Mouse (Mus musculus): ENCODE measurements around the gene Fos. TPM values are rescaled to one million over a fixed set of nuclear protein-coding genes. Genes with fewer than 3 reads are reported as not detected.

The Fos gene
- polyA plus RNA-seq (2015; fragmentation: Nextera tagmentation; extraction: Ambion mirVana) = 4.9 and 5.3 TPM in 2 replicates

DNA sequence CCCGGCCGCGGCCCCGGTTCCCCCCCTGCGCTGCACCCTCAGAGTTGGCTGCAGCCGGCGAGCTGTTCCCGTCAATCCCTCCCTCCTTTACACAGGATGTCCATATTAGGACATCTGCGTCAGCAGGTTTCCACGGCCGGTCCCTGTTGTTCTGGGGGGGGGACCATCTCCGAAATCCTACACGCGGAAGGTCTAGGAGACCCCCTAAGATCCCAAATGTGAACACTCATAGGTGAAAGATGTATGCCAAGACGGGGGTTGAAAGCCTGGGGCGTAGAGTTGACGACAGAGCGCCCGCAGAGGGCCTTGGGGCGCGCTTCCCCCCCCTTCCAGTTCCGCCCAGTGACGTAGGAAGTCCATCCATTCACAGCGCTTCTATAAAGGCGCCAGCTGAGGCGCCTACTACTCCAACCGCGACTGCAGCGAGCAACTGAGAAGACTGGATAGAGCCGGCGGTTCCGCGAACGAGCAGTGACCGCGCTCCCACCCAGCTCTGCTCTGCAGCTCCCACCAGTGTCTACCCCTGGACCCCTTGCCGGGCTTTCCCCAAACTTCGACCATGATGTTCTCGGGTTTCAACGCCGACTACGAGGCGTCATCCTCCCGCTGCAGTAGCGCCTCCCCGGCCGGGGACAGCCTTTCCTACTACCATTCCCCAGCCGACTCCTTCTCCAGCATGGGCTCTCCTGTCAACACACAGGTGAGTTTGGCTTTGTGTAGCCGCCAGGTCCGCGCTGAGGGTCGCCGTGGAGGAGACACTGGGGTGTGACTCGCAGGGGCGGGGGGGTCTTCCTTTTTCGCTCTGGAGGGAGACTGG, at the start of gene Fos:
Gene Fos, plus strand, starts transcription at position 410 of the 817 bp plus-strand sequence.
- Histone ChIP-seq H3K9ac (peak within 1 kb of the TSS; percentile 52), H3K9me3 (no peaks in the 10 kb centered on the region), H3K4me1 (replicated peaks) (peaks cover 32% of the 10 kb centered on the region), H3K4me2 (replicated peaks) (peak within 1 kb of the TSS; percentile 99), H3K4me3 (replicated peaks) (peak within 1 kb of the TSS; percentile 58), H3K27ac (peak within 1 kb of the TSS; percentile 81), H3K27me3 (replicated peaks) (peaks cover 9% of the 10 kb centered on the region), H3K36me3 (no peaks in the 10 kb centered on the region)
- whole genome bisulfite sequencing = under 1% methylated on average over 56 of the region's 56 CpGs
- ATAC-seq = peak; percentile 93

DNA sequence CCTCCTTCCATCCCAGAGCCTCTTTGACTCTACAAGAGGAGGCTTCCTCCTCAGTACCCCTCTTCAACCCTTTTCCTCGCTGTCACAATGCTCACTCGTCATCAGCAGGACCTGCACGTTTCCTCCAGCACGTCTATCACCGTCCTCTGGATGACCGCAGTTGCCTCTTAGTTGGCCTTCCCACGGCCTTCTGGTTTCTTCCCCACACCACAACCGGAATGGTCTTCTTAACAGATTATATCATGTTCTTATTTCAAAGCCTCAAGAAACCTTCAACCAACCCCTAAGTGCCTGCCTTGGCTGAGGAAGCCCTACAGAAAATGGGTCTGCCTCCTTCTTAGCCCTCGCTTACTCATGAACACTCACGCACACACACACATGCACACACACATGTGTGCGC, 48.0 kb upstream of the Fos start:
- H3K36me3 ChIP-seq = no peaks in the 10 kb centered on the region
- ATAC-seq = no peak
- no peak overlapping the region for H3K9ac ChIP-seq
- 79% methylated on average over 11 of the region's 11 CpGs for WGBS
- H3K27ac ChIP-seq = no peak overlapping the region
- no peak overlapping the region for H3K4me3 ChIP-seq (replicated peaks)
- no peaks in the 10 kb centered on the region for H3K27me3 ChIP-seq (replicated peaks)
- H3K9me3 ChIP-seq = no peaks in the 10 kb centered on the region
- peaks cover 18% of the 10 kb centered on the region for H3K4me1 ChIP-seq (replicated peaks)
- H3K4me2 ChIP-seq (replicated peaks) = no peak overlapping the region

DNA sequence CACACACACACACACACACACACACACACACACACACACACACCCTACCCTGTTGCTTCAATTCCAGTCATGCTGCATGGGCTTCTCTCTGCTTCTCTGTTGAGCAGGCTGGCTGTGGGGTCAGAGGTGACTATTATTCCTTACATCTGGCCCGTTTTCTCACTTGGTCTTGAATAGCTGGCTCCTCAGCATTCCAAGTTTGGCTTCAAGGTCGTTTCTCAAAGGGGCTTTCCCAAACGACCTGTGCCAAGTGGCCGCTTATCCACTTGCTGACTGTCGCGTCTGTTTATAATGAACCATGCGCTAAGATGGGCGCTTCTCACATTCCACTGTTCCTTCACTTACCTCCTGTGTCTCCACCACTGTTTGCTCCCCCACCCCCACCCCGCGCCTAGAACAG, 47.6 kb upstream of the Fos start:
- H3K4me3 ChIP-seq (replicated peaks) = no peak overlapping the region
- H3K4me2 ChIP-seq (replicated peaks) = no peak overlapping the region
- no peaks in the 10 kb centered on the region for H3K9me3 ChIP-seq
- H3K9ac ChIP-seq = no peak overlapping the region
- peaks cover 18% of the 10 kb centered on the region for H3K4me1 ChIP-seq (replicated peaks)
- H3K27me3 ChIP-seq (replicated peaks) = no peaks in the 10 kb centered on the region
- no peaks in the 10 kb centered on the region for H3K36me3 ChIP-seq
- no peak overlapping the region for H3K27ac ChIP-seq
- no peak for ATAC-seq
- 34% methylated on average over 10 of the region's 10 CpGs for WGBS

DNA sequence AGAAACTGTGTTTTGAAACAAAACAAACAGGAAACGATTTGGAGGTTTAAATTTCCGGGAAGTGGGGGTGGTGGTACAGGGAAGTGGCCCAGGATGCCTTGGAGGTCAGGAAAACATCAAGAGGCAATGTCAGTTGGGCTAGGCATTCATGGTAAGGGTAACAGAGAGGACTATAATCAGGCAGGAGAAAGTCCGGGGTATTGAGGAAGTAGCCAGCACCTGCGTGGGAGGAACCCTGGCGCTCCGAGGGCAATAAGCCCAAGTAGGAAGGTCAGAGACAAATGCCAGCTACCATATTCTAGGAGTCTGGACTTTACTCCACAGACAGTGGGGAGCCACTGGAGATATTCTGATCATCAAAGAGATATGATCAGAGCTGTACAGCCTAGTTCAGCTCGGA, 45.9 kb upstream of the Fos start:
- ATAC-seq = peak; percentile 42; the same call in 1 of the 2 replicates
- Histone ChIP-seq H3K9me3 (no peaks in the 10 kb centered on the region), H3K27ac (no peak overlapping the region), H3K36me3 (no peaks in the 10 kb centered on the region), H3K27me3 (replicated peaks) (no peaks in the 10 kb centered on the region), H3K4me3 (replicated peaks) (no peak overlapping the region), H3K9ac (no peak overlapping the region), H3K4me1 (replicated peaks) (peaks cover 18% of the 10 kb centered on the region), H3K4me2 (replicated peaks) (no peak overlapping the region)
- WGBS = 69% methylated on average over 7 of the region's 7 CpGs

DNA sequence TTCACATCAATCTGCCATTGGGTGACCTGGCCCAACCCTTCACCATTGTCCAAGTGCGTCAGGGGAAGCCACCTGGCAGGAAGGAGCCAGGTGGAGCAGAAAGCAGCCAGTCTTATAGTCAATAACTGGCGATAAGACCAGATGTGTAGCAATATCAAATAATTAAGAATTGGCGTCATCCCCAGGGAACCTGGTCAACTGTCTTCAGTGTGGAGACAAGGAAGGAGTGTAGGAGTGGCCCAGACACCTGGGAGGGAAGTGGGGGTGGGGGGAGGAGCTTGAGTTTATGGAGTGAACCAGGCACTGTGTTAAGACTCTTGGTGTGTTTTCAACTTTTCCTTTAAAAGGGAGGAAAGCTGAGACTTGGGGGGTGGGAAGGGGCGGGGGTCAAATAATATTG, 43.7 kb upstream of the Fos start:
- Histone ChIP-seq H3K9ac (no peak overlapping the region), H3K27me3 (replicated peaks) (no peaks in the 10 kb centered on the region), H3K27ac (no peak overlapping the region), H3K4me3 (replicated peaks) (no peak overlapping the region), H3K4me1 (replicated peaks) (peaks cover 18% of the 10 kb centered on the region), H3K36me3 (no peaks in the 10 kb centered on the region), H3K9me3 (no peaks in the 10 kb centered on the region), H3K4me2 (replicated peaks) (no peak overlapping the region)
- 64% methylated on average over 4 of the region's 4 CpGs for WGBS
- ATAC-seq = peak; percentile 50

DNA sequence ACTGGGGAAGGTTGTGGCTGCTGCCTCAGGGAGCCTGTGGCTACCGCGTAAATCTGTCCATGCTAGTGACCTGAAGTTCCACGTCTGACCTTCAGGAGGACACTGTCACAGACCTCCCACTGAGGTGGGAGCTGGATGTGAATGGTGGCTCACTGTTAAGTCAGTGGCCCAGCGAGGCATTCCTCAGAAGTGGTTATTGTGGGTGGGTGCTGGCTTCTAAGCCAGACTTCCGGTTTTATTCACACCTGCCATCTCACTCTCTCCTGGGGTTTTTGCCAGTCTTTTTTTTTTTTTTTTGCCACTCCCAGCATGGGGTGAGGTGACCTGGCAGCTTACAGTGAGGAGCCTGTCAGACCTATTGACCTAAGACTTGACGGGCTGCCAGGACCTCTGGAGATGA, 43.3 kb upstream of the Fos start:
- ATAC-seq = 0 out of 2 replicates have a peak, but pooled peaks have one; percentile 28
- Histone ChIP-seq H3K27ac (no peak overlapping the region), H3K9me3 (no peaks in the 10 kb centered on the region), H3K4me3 (replicated peaks) (no peak overlapping the region), H3K36me3 (no peaks in the 10 kb centered on the region), H3K4me1 (replicated peaks) (peaks cover 18% of the 10 kb centered on the region), H3K4me2 (replicated peaks) (no peak overlapping the region), H3K27me3 (replicated peaks) (no peaks in the 10 kb centered on the region), H3K9ac (no peak overlapping the region)
- WGBS = 42% methylated on average over 6 of the region's 6 CpGs

DNA sequence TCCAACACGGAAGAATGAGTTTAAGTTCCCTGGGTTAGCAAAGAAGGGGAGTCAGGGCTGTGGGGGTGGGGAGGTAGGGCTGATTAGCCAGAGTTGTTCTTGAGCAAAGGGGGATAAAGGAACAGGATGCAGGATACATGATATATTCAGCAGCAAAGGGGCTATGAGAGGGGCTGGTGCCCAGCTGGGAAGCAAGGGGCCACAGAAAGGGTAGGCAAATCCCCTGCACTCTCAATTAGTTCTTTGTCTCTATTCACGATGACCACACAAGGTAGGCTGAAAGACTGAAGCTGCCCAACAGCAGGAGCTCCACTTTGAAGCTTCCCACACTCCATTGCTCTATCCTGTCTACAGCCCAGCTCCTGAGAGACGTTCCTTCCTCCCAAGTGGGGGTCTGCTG, 39.8 kb upstream of the Fos start:
- 42% methylated on average over 3 of the region's 3 CpGs for WGBS
- H3K27me3 ChIP-seq (replicated peaks) = no peaks in the 10 kb centered on the region
- no peak overlapping the region for H3K9ac ChIP-seq
- H3K27ac ChIP-seq = no peak overlapping the region
- H3K4me2 ChIP-seq (replicated peaks) = no peak overlapping the region
- H3K36me3 ChIP-seq = no peaks in the 10 kb centered on the region
- no peaks in the 10 kb centered on the region for H3K9me3 ChIP-seq
- peaks cover 11% of the 10 kb centered on the region for H3K4me1 ChIP-seq (replicated peaks)
- H3K4me3 ChIP-seq (replicated peaks) = no peak overlapping the region
- ATAC-seq = no peak

DNA sequence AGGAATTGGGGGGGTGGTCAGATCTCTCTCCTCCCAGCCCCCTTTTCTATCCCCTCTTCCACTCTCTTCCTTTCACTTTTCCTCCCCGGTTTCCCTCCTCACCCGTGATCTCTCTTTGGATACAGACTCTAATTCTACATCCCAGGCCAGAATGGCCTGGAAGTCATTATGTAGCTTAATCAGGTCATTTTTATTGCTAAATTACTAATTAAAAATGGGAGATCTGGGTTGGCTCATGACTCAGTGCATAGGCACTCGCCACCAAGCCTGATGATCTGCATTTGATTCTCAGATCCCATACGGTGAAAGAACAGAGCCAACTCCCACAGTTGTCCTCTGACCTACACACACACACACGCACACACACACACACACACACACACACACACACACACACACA, 39.2 kb upstream of the Fos start:
- no peaks in the 10 kb centered on the region for H3K36me3 ChIP-seq
- no peak for ATAC-seq
- no peak overlapping the region for H3K4me2 ChIP-seq (replicated peaks)
- no peaks in the 10 kb centered on the region for H3K9me3 ChIP-seq
- peaks cover 11% of the 10 kb centered on the region for H3K4me1 ChIP-seq (replicated peaks)
- H3K27ac ChIP-seq = no peak overlapping the region
- no peak overlapping the region for H3K4me3 ChIP-seq (replicated peaks)
- 71% methylated on average over 5 of the region's 5 CpGs for WGBS
- H3K9ac ChIP-seq = no peak overlapping the region
- H3K27me3 ChIP-seq (replicated peaks) = no peaks in the 10 kb centered on the region

DNA sequence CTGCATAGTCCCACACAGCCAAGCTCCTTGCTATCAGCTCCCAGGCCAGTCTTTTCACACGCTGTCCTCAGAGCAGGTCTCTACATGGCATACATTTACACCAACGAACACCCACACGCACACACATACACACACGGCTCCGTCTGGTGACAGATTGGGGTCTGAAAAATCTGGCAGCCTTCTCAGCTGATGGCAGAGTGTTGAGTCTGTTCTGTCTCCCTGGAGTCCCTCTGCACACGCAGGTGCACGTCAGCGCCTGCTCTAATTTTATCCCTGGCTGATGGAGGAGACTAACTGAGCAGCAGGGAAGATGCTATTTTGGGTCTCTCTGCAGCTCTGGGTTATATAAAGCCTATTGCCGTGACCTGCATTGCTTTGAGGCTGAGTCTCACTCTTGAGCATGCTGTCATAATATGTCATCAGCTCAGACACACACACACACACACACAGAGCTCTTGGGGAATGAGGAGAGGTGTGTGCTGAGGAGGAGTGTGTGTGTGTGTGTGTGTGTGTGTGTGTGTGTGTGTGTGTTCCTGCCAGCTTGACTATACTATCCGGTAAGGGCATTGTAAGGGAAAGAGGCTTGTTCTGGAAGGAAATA, 37.6 kb upstream of the Fos start:
- Histone ChIP-seq H3K4me1 (replicated peaks) (peaks cover 4% of the 10 kb centered on the region; the same call in 1 of the 2 replicates), H3K27ac (no peak overlapping the region), H3K9me3 (no peaks in the 10 kb centered on the region), H3K4me2 (replicated peaks) (no peak overlapping the region), H3K27me3 (replicated peaks) (no peaks in the 10 kb centered on the region), H3K36me3 (no peaks in the 10 kb centered on the region), H3K4me3 (replicated peaks) (no peak overlapping the region), H3K9ac (no peak overlapping the region)
- 42% methylated on average over 10 of the region's 10 CpGs for WGBS
- peak; percentile 69 for ATAC-seq

DNA sequence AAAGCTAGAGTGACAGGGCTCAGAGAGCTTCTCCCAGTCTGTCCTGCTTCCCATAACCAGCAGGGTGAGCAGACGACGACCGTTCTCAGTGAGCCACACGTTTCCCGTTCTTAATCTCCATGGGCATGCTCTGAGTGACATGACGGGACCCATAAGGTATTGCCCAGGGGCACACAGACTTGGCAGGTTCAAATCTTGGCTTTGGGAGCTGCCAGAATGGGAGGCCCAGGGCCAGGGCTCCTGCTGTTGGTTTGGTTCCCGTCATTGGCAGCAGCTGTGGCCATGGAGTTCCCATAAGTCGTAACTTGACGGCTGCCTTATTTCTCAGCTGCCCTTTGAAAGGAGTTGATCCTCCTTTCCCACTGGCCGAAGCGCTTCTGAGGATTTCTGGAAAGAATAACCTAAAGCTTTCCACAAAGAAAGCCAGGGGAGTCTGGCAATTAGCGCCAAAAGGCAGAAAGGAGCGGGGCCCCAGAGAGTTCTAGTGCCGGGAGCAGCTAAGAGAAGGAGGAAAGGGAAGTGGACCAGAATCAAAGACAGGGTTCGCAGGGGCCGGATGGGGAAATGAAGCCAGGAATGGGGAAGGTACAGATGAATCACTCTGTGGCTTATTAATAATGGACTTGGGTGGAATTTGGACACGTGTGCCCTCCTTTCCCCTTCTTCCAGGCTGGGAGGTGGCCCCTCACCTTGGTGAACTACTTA, 36.4 kb upstream of the Fos start:
- peaks cover 4% of the 10 kb centered on the region; the same call in 1 of the 2 replicates for H3K4me1 ChIP-seq (replicated peaks)
- no peaks in the 10 kb centered on the region for H3K36me3 ChIP-seq
- no peak overlapping the region for H3K4me3 ChIP-seq (replicated peaks)
- WGBS = 68% methylated on average over 17 of the region's 17 CpGs
- H3K9me3 ChIP-seq = no peaks in the 10 kb centered on the region
- H3K27ac ChIP-seq = peak overlapping the region; percentile 1; the same call in 1 of the 2 replicates
- no peak overlapping the region for H3K4me2 ChIP-seq (replicated peaks)
- H3K27me3 ChIP-seq (replicated peaks) = no peaks in the 10 kb centered on the region
- H3K9ac ChIP-seq = no peak overlapping the region
- no peak for ATAC-seq

DNA sequence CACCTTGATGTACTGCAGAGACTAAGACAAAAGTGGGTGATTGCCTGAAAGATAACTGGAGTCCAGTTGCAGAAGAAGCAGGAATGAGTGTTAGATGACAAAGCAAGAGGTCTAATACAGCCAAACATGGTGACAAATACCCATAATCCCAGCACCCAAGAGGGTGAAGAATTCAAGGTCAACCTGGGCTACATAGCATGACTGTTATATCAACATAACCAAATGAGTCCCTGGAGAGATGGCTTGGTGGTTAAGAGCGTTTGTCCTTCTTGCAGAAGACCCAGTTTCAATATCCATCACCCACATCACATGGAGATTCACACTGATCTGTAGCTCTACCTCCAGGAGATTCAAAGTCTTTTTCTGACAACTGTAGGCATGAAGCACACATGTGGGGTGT, 30.2 kb upstream of the Fos start:
- H3K9me3 ChIP-seq = no peaks in the 10 kb centered on the region
- H3K27ac ChIP-seq = no peak overlapping the region
- H3K4me2 ChIP-seq (replicated peaks) = no peak overlapping the region
- no peaks in the 10 kb centered on the region for H3K36me3 ChIP-seq
- 89% methylated on average over 1 of the region's 1 CpGs for WGBS
- H3K4me1 ChIP-seq (replicated peaks) = no peaks in the 10 kb centered on the region
- no peaks in the 10 kb centered on the region for H3K27me3 ChIP-seq (replicated peaks)
- no peak overlapping the region for H3K9ac ChIP-seq
- no peak for ATAC-seq
- no peak overlapping the region for H3K4me3 ChIP-seq (replicated peaks)

DNA sequence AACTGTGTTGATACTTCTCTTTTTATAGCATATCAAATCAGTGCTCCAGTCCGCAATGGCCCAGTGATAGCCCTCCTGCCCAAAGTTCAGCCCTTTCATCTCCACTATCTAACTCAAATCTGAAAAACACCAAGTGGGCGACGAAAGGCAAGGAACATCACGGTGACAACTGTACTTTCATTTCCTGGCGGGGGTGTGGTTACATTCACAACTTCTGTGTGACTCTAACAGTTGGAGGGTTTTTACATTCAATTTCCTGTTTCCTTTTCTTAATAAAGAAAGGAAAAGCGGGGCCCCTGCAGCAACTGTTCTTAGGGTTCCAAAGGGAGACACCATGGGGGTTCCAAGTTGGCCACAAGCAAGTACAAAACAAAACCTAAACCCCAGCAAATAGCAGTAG, 29.0 kb upstream of the Fos start:
- Histone ChIP-seq H3K36me3 (no peaks in the 10 kb centered on the region), H3K4me1 (replicated peaks) (no peaks in the 10 kb centered on the region), H3K4me3 (replicated peaks) (no peak overlapping the region), H3K9ac (no peak overlapping the region), H3K9me3 (no peaks in the 10 kb centered on the region), H3K27ac (0 out of 2 replicates have a peak overlapping the region, but pooled peaks have one; percentile 9), H3K27me3 (replicated peaks) (no peaks in the 10 kb centered on the region), H3K4me2 (replicated peaks) (peak overlapping the region; percentile 33)
- ATAC-seq = no peak
- WGBS = 45% methylated on average over 6 of the region's 6 CpGs
